In genomic region chr9:15045084-15045669, GRCm38 (mm10) we compare ENCODE assay signal across 8 mouse cellular contexts. TPM values are rescaled to one million over a fixed set of nuclear protein-coding genes. Genes with fewer than 3 reads are reported as not detected.
DNase-seq lines count a peak whose midpoint lies in the region; ATAC-seq lines count a peak whose summit lies in the region.

TSS of gene Panx1 (minus strand) at chr9:15045478.

- H3K36me3 ChIP-seq in intestine, embryonic 15.5 days = no peaks in the 10 kb centered on the region
- peaks cover 17% of the 10 kb centered on the region for H3K36me3 ChIP-seq in limb, embryonic 10.5 days
- H3K36me3 ChIP-seq in midbrain, embryonic 11.5 days (ENCODE audit: control insufficient read depth, insufficient read depth, low read length) = no peaks in the 10 kb centered on the region

- H3K27ac ChIP-seq in intestine, embryonic 15.5 days = peak within 1 kb of the TSS; percentile 89
- H3K27ac ChIP-seq in limb, embryonic 10.5 days = peak within 1 kb of the TSS; percentile 96
- peak within 1 kb of the TSS; percentile 76 for H3K27ac ChIP-seq in midbrain, embryonic 11.5 days (ENCODE audit: low read depth, low read length)

- H3K9me3 ChIP-seq in intestine, embryonic 15.5 days = no peaks in the 10 kb centered on the region
- no peaks in the 10 kb centered on the region for H3K9me3 ChIP-seq in limb, embryonic 10.5 days (replicated peaks)
- no peaks in the 10 kb centered on the region for H3K9me3 ChIP-seq in midbrain, embryonic 11.5 days (ENCODE audit: control insufficient read depth, low read length)

- WGBS in intestine, embryonic 15.5 days = under 1% methylated on average over 68 of the region's 68 CpGs
- under 1% methylated on average over 68 of the region's 68 CpGs for WGBS in limb, embryonic 10.5 days
- WGBS in midbrain, embryonic 11.5 days = under 1% methylated on average over 68 of the region's 68 CpGs

- peaks cover 13% of the 10 kb centered on the region; the same call in 1 of the 2 replicates for H3K4me1 ChIP-seq in intestine, embryonic 15.5 days (replicated peaks)
- H3K4me1 ChIP-seq in limb, embryonic 10.5 days = peaks cover 25% of the 10 kb centered on the region
- peaks cover 16% of the 10 kb centered on the region for H3K4me1 ChIP-seq in midbrain, embryonic 11.5 days (ENCODE audit: control insufficient read depth, insufficient read depth, low read length)

- H3K4me2 ChIP-seq in intestine, embryonic 15.5 days (replicated peaks) = peak within 1 kb of the TSS; percentile 86
- H3K4me2 ChIP-seq in midbrain, embryonic 11.5 days = peak within 1 kb of the TSS; percentile 55

- peak within 1 kb of the TSS; percentile 86 for H3K9ac ChIP-seq in intestine, embryonic 15.5 days
- peak within 1 kb of the TSS; percentile 89 for H3K9ac ChIP-seq in midbrain, embryonic 11.5 days (ENCODE audit: low read length)

- peak; percentile 80 for DNase-seq in R1 (ENCODE audit: low read depth, low spot score)
- peak; percentile 87 for DNase-seq in embryo, embryonic 10 days (ENCODE audit: low spot score)
- peak; percentile 39 to 64 for DNase-seq in gastrocnemius, postnatal 4 days (ENCODE audit: low spot score in 2 of 2)
- peak; percentile 84 for DNase-seq in limb, embryonic 10.5 days (ENCODE audit: low spot score)
- peak; percentile 98 for DNase-seq in midbrain, embryonic 11.5 days (ENCODE audit: low spot score, missing footprints)
- peak; percentile 22 for DNase-seq in skeletal muscle tissue, adult 2 months (ENCODE audit: low read depth, low spot score)

- H3K4me3 ChIP-seq in intestine, embryonic 15.5 days (replicated peaks) = peak within 1 kb of the TSS; percentile 89
- peak within 1 kb of the TSS; percentile 93 for H3K4me3 ChIP-seq in limb, embryonic 10.5 days
- peak within 1 kb of the TSS; percentile 85 for H3K4me3 ChIP-seq in midbrain, embryonic 11.5 days (ENCODE audit: low read depth, low read length)

- ATAC-seq in intestine, embryonic 15.5 days = peak; percentile 89
- ATAC-seq in midbrain, embryonic 11.5 days (ENCODE audit: low FRiP score) = peak; percentile 89
- ATAC-seq in erythroid progenitor cell, adult 5-6 weeks (replicated peaks; ENCODE audit: low FRiP score, poor library complexity, severe bottlenecking) = no peak

- no peaks in the 10 kb centered on the region for H3K27me3 ChIP-seq in intestine, embryonic 15.5 days (replicated peaks)
- H3K27me3 ChIP-seq in limb, embryonic 10.5 days (ENCODE audit: low read depth, poor library complexity, severe bottlenecking) = no peaks in the 10 kb centered on the region
- no peaks in the 10 kb centered on the region for H3K27me3 ChIP-seq in midbrain, embryonic 11.5 days (ENCODE audit: control insufficient read depth, insufficient read depth, low read length)

RNA-seq across cellular contexts. Expression of gene Panx1, which starts in this region (rescaled TPM):
- 10 to 100 TPM; 37.5 to 42.5 TPM for total RNA-seq in gastrocnemius, postnatal 4 days (2021)
- polyA plus RNA-seq in intestine, embryonic 15.5 days (2015; fragmentation: Nextera tagmentation; extraction: Ambion mirVana) = 39.9 and 44.4 TPM in 2 replicates
- polyA plus RNA-seq in limb, embryonic 10.5 days (2016; fragmentation: Nextera tagmentation; extraction: Ambion mirVana) = 68.8 and 80.7 TPM in 2 replicates
- polyA plus RNA-seq in midbrain, embryonic 11.5 days (2014; fragmentation: Nextera tagmentation; extraction: Ambion mirVana) = 119 and 129 TPM in 2 replicates
- 6.3 TPM in 1 of 2 replicates, not detected in the other for total RNA-seq in erythroid progenitor cell, adult 5-6 weeks (2015; ENCODE audit: low replicate concordance)
- 1.4 and 2.0 TPM in 2 replicates for total RNA-seq in erythroid progenitor cell, adult 5-6 weeks (2017; ENCODE audit: low replicate concordance)

Comparison
In these comparisons a context has a peak if more than half of its experiments do, and no peak if none do; other contexts are left out.
1. RNA of gene Panx1 (total RNA-seq): 37.5 to 42.5 TPM in gastrocnemius, postnatal 4 days; 1.4 to 6.3 TPM in erythroid progenitor cell, adult 5-6 weeks; every median in the first group is over 4 times any median in the second.
2. DNase-seq: peak in every context shown above with its lines; median percentile 98 in midbrain, embryonic 11.5 days; 87 in embryo, embryonic 10 days; 84 in limb, embryonic 10.5 days; 80 in R1; 52 in gastrocnemius, postnatal 4 days; 22 in skeletal muscle tissue, adult 2 months.
3. Peak in every context shown above with its lines, with median percentiles within 50 percentile points of each other: H3K27ac ChIP-seq and H3K4me3 ChIP-seq.